Mouse (Mus musculus) embryonic fibroblast, embryonic 13.5 days (primary cell): ENCODE data around the gene Nr2c2ap.

Experiments
- CTCF ChIP-seq: IDR thresholded peaks from 2 replicates; pipeline ENCODE4 v1.5.1; 2011; ENCODE audit warnings: mild to moderate bottlenecking, control low read depth, low read length, moderate library complexity, borderline replicate concordance; ENCODE audit not compliant: insufficient read depth
- POLR2A ChIP-seq: IDR thresholded peaks from 2 replicates; pipeline ENCODE4 v1.6.1; 2011; ENCODE audit warnings: low read depth, mild to moderate bottlenecking, control low read depth, low read length, moderate library complexity

GRCm38 (mm10) chr8:70110451-70110850 lies 20.7 kb upstream of the Nr2c2ap start:
- no peak for TF ChIP-seq POLR2A
- TF ChIP-seq CTCF = no peak
